Mouse (Mus musculus) retina, embryonic 14.5 days (tissue): ENCODE results near the gene Milr1.
"Not testable (repeated sequence)": the region's sequence is repeated elsewhere in the genome, so short reads cannot be mapped to it uniquely, and the experiment has no call there.

Source experiments
- DNase-seq: peaks from one replicate; pipeline ENCODE4 v3.0.0-alpha.2; 2015; ENCODE audit warnings: low spot score

The Milr1 gene

GRCm38 (mm10) chr11:106776960-106777359 is 25.9 kb downstream of the Milr1 start:
- DNase-seq = no peak

GRCm38 (mm10) chr11:106777395-106777794 is 26.4 kb downstream of the Milr1 start:
- DNase-seq = no peak

- DNase-seq = no peak
Observed at GRCm38 (mm10) chr11:106778132-106778531, 27.1 kb downstream of the Milr1 start.

- DNase-seq = no peak
Observed at GRCm38 (mm10) chr11:106778589-106779387, 27.8 kb downstream of the Milr1 start.

GRCm38 (mm10) chr11:106779388-106780088 is 28.5 kb downstream of the Milr1 start, which contains the start of gene Polg2:
Gene Polg2, minus strand, starts transcription at chr11:106779537.
- peak; percentile 92 for DNase-seq

GRCm38 (mm10) chr11:106780089-106780425 is 29.0 kb downstream of the Milr1 start:
- no peak for DNase-seq

GRCm38 (mm10) chr11:106780590-106781220 is 29.7 kb downstream of the Milr1 start:
- no peak for DNase-seq

- DNase-seq = not testable (repeated sequence)
Observed at GRCm38 (mm10) chr11:106782271-106782670, 31.2 kb downstream of the Milr1 start.

- DNase-seq = no peak
Observed at GRCm38 (mm10) chr11:106782841-106783764, 32.1 kb downstream of the Milr1 start.

- DNase-seq = no peak
Observed at GRCm38 (mm10) chr11:106784476-106784875, 33.5 kb downstream of the Milr1 start.

- no peak for DNase-seq
Observed at GRCm38 (mm10) chr11:106785043-106785442, 34.0 kb downstream of the Milr1 start.

- peak; percentile 84 for DNase-seq
Observed at GRCm38 (mm10) chr11:106787131-106788025, 36.4 kb downstream of the Milr1 start.

- peak; percentile 99 for DNase-seq
Observed at GRCm38 (mm10) chr11:106788026-106788774, 37.2 kb downstream of the Milr1 start.

GRCm38 (mm10) chr11:106788775-106789459 is 37.9 kb downstream of the Milr1 start, which contains the start of the genes Ddx5 and Cep95:
Gene Ddx5, minus strand, starts transcription at chr11:106789185.
Gene Cep95, plus strand, starts transcription at chr11:106789252.
- DNase-seq = peak; percentile 97

- DNase-seq = peak; percentile 55
Observed at GRCm38 (mm10) chr11:106789649-106790048, 38.6 kb downstream of the Milr1 start.

GRCm38 (mm10) chr11:106793846-106794245 is 42.8 kb downstream of the Milr1 start:
- no peak for DNase-seq

GRCm38 (mm10) chr11:106795679-106796078 is 44.7 kb downstream of the Milr1 start:
- DNase-seq = no peak

- DNase-seq = no peak
Observed at GRCm38 (mm10) chr11:106802069-106802627, 51.1 kb downstream of the Milr1 start.

- DNase-seq = not testable (repeated sequence)
Observed at GRCm38 (mm10) chr11:106807442-106807841, 56.4 kb downstream of the Milr1 start.
